Mouse (Mus musculus): ENCODE measurements around the gene Nol4l. TPM values are rescaled to one million over a fixed set of nuclear protein-coding genes. Genes with fewer than 3 reads are reported as not detected.

The Nol4l gene
- polyA plus RNA-seq, 1 experiment from 2014 or later: 8.5 TPM

GRCm38 (mm10) chr2:153445137-153446016 is 84.4 kb downstream of the Nol4l start:
- peaks cover 48% of the 10 kb centered on the region for H3K4me1 ChIP-seq
- H3K27me3 ChIP-seq: no peaks in the 10 kb centered on the region
- H3K27ac ChIP-seq: peak overlapping the region; percentile 90
- no peaks in the 10 kb centered on the region for H3K36me3 ChIP-seq
- peak overlapping the region; percentile 94 for H3K4me3 ChIP-seq
- WGBS: under 1% methylated on average over 57 of the region's 59 CpGs
- H3K9ac ChIP-seq: peak overlapping the region; percentile 54
- peak; percentile 15 for ATAC-seq (ENCODE audit: insufficient number of reproducible peaks, low FRiP score, low TSS enrichment, low read depth)
- peak overlapping the region; percentile 99 for H3K4me2 ChIP-seq
- H3K9me3 ChIP-seq: no peaks in the 10 kb centered on the region

DNA sequence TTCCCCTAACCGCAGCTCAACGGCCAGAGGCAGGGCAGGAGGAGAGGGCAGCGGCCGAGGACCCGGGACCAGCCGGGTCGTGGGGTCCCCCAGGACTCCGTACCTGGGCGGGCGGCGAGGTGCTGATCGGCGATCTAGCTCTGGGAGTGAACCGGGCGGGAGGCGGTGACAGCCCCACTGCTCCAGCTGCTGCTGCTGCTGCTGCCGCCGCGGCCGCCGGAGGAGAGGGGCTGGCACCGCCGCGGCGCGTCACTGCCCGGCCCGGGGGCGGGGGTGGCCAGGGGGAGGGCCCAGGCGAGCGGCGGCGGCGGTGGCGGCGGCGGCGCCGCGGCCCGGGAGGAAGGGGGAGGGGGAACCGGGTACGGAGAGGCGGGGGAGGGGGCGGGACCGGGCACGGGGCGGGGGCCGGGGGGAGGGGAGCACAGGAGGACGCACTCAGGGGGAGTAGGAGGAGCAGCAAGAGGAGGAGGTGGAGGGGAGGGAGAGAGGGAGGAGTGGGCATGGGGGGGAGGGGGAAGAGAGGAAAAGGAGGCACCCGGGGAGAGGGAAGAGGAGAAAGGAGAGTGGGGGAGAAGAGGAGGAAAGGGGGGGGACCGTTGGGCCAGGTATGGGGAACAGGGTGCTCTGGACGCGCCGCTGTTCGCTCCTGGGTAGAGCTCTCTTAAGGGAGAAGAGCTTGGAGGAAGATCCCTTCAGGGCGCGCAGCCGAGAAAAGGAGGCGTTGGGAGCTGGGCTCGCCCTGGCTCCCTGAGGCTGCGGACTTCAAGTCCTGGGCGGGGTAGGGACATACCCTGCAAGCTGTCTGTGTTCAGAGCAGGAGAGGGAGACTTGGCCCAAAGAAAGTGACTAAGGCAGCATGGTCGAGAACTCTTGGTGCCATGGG is 85.3 kb downstream of the Nol4l start:
- H3K36me3 ChIP-seq: no peaks in the 10 kb centered on the region
- peaks cover 53% of the 10 kb centered on the region for H3K4me1 ChIP-seq
- under 1% methylated on average over 30 of the region's 64 CpGs for WGBS
- H3K4me2 ChIP-seq: peak overlapping the region; percentile 99
- no peaks in the 10 kb centered on the region for H3K27me3 ChIP-seq
- ATAC-seq (ENCODE audit: insufficient number of reproducible peaks, low FRiP score, low TSS enrichment, low read depth): peak; percentile 71
- no peaks in the 10 kb centered on the region for H3K9me3 ChIP-seq
- peak overlapping the region; percentile 94 for H3K4me3 ChIP-seq
- H3K27ac ChIP-seq: peak overlapping the region; percentile 90
- peak overlapping the region; percentile 69 for H3K9ac ChIP-seq

DNA sequence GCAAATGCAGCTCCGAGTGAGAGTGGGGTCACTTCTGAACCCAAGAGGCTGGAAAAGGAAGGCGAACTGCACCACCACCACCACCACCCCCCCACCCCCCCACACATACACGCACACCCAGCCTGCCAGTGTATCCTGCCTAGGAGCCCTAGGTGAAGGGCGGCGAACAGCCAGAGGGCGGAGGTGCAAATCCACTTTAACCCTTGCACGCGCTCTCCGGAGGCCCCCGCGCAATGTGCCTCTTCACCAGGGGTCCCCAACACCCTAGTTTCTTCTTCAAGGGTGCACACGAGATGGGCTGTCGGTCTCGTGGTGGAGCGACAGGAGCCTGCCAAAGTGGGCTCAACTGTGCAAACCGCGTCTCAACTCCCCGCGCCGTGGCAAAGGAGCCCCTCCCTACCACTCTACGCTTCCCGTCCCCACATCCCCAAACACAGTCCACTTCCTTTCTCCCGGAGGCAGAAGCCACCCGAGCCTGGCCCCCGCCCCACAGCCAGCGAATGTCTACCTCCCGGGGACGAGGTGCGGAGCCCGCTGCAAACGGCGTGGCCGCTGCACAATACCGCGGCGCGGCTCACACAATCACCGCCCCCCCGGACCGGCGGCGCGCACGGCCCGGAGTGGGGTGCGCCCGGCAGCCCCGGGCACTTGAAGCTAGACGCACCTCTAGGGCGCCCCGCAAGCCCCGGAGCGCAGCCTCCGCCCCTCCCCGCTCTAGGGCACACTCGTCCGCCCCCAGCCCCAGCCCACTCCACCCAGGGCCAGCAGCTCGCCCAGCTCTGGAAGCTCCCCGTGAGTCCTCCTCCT is 86.1 kb downstream of the Nol4l start:
- no peaks in the 10 kb centered on the region for H3K9me3 ChIP-seq
- H3K4me2 ChIP-seq: peak overlapping the region; percentile 99
- WGBS: under 1% methylated on average over 59 of the region's 59 CpGs
- peak overlapping the region; percentile 94 for H3K4me3 ChIP-seq
- ATAC-seq (ENCODE audit: insufficient number of reproducible peaks, low FRiP score, low TSS enrichment, low read depth): peak; percentile 28
- peak overlapping the region; percentile 69 for H3K9ac ChIP-seq
- H3K36me3 ChIP-seq: no peaks in the 10 kb centered on the region
- H3K4me1 ChIP-seq: peaks cover 53% of the 10 kb centered on the region
- no peaks in the 10 kb centered on the region for H3K27me3 ChIP-seq
- H3K27ac ChIP-seq: peak overlapping the region; percentile 90

- Histone ChIP-seq H3K27ac (peak overlapping the region; percentile 90), H3K36me3 (no peaks in the 10 kb centered on the region), H3K27me3 (no peaks in the 10 kb centered on the region), H3K4me1 (peaks cover 60% of the 10 kb centered on the region), H3K9ac (0 out of 2 replicates have a peak overlapping the region, but pooled peaks have one; percentile 23), H3K4me2 (peak overlapping the region; percentile 99), H3K4me3 (peak overlapping the region; percentile 94), H3K9me3 (no peaks in the 10 kb centered on the region)
- WGBS: 20% methylated on average over 5 of the region's 5 CpGs
- no peak for ATAC-seq (ENCODE audit: insufficient number of reproducible peaks, low FRiP score, low TSS enrichment, low read depth)
Measured at GRCm38 (mm10) chr2:153442720-153443119, 87.1 kb downstream of the Nol4l start.

DNA sequence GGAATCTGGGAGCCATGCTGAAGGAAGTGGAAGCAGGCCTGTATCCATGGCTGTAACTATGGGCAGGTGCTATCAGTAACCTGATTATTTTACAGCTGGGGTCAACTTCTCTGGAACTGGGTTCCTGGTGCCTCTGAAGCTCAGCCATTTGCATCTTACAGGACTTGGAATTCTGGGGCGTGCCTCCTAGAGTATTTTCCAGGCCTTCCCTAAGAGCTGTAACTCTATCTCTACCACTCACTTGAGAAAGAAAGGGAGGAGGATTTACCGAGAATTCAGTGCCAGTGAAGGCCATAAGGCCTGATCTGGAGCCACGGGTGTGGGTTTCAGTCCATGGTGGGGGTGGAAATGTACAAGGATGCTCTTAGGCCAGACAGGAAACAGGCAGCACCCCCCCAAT is 88.5 kb downstream of the Nol4l start:
- H3K9ac ChIP-seq: no peak overlapping the region
- H3K4me2 ChIP-seq: peak overlapping the region; percentile 15
- no peak for ATAC-seq (ENCODE audit: insufficient number of reproducible peaks, low FRiP score, low TSS enrichment, low read depth)
- no peak overlapping the region for H3K4me3 ChIP-seq
- no peaks in the 10 kb centered on the region for H3K27me3 ChIP-seq
- peak overlapping the region; percentile 39 for H3K27ac ChIP-seq
- peaks cover 73% of the 10 kb centered on the region for H3K4me1 ChIP-seq
- no peaks in the 10 kb centered on the region for H3K36me3 ChIP-seq
- no peaks in the 10 kb centered on the region for H3K9me3 ChIP-seq
- WGBS: 36% methylated on average over 3 of the region's 3 CpGs

DNA sequence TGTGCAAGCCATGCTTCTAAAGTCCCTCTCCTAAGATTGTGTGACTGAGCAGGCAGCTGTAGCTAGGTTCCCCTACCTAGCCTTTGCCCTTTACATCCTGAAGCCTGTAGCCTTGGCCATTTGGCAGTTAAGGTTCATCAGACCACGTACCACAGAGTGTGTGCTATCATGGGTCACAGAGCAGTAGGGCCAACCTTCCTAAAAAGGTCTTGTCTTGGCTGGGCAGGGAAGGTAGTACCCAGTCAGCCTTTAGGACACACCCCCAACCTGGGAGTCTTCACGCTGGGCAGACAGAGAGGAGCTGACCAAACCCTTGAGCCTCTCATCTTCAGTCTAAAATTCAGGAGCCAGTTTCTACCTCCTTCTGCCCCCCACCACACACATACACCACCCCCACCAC is 89.0 kb downstream of the Nol4l start:
- H3K27ac ChIP-seq: peak overlapping the region; percentile 39
- H3K4me3 ChIP-seq: no peak overlapping the region
- H3K4me1 ChIP-seq: peaks cover 75% of the 10 kb centered on the region
- H3K4me2 ChIP-seq: no peak overlapping the region
- no peaks in the 10 kb centered on the region for H3K36me3 ChIP-seq
- ATAC-seq (ENCODE audit: insufficient number of reproducible peaks, low FRiP score, low TSS enrichment, low read depth): no peak
- 61% methylated on average over 2 of the region's 2 CpGs for WGBS
- no peaks in the 10 kb centered on the region for H3K9me3 ChIP-seq
- H3K9ac ChIP-seq: no peak overlapping the region
- no peaks in the 10 kb centered on the region for H3K27me3 ChIP-seq

DNA sequence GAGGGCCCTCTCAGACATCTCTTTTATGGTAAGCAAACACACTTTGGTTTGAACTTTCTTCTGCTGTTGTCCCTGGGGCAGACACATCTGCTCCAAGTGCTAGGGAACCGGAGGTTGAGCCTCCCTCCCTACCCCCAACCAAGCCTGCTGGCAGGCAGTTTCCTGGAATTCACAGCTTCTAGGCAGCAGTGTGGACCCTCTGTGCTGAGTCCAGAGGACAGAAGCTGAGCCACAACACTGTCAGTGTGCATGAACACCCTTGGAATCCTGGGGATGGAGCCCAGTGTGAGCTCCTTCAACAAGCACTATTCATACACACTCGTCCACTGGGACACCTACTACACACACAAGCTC is 92.5 kb downstream of the Nol4l start:
- peak overlapping the region; percentile 85 for H3K27ac ChIP-seq
- H3K4me1 ChIP-seq: peaks cover 80% of the 10 kb centered on the region
- H3K9me3 ChIP-seq: no peaks in the 10 kb centered on the region
- H3K27me3 ChIP-seq: no peaks in the 10 kb centered on the region
- H3K4me2 ChIP-seq: peak overlapping the region; percentile 15; the same call in 1 of the 2 replicates
- no peak for ATAC-seq (ENCODE audit: insufficient number of reproducible peaks, low FRiP score, low TSS enrichment, low read depth)
- H3K4me3 ChIP-seq: no peak overlapping the region
- H3K36me3 ChIP-seq: peaks cover 7% of the 10 kb centered on the region
- WGBS: 25% methylated on average over 2 of the region's 2 CpGs
- H3K9ac ChIP-seq: no peak overlapping the region

GRCm38 (mm10) chr2:153436641-153437305 is 93.0 kb downstream of the Nol4l start:
- Histone ChIP-seq H3K36me3 (peaks cover 12% of the 10 kb centered on the region), H3K4me2 (peak overlapping the region; percentile 15; the same call in 1 of the 2 replicates), H3K27ac (peak overlapping the region; percentile 85), H3K4me3 (no peak overlapping the region), H3K27me3 (no peaks in the 10 kb centered on the region), H3K9me3 (no peaks in the 10 kb centered on the region), H3K9ac (no peak overlapping the region), H3K4me1 (peaks cover 75% of the 10 kb centered on the region)
- no peak for ATAC-seq (ENCODE audit: insufficient number of reproducible peaks, low FRiP score, low TSS enrichment, low read depth)
- 21% methylated on average over 6 of the region's 6 CpGs for WGBS

- no peak overlapping the region for H3K9ac ChIP-seq
- ATAC-seq (ENCODE audit: insufficient number of reproducible peaks, low FRiP score, low TSS enrichment, low read depth): 0 out of 2 replicates have a peak, but pooled peaks have one; percentile 35
- H3K27ac ChIP-seq: peak overlapping the region; percentile 33
- H3K36me3 ChIP-seq: peaks cover 28% of the 10 kb centered on the region
- H3K4me2 ChIP-seq: no peak overlapping the region
- H3K9me3 ChIP-seq: no peaks in the 10 kb centered on the region
- no peak overlapping the region for H3K4me3 ChIP-seq
- H3K4me1 ChIP-seq: peaks cover 60% of the 10 kb centered on the region
- H3K27me3 ChIP-seq: no peaks in the 10 kb centered on the region
- WGBS: 37% methylated on average over 9 of the region's 9 CpGs
Measured at GRCm38 (mm10) chr2:153434880-153435831, 94.6 kb downstream of the Nol4l start.

- Histone ChIP-seq H3K4me2 (no peak overlapping the region), H3K9ac (no peak overlapping the region), H3K4me1 (peaks cover 59% of the 10 kb centered on the region), H3K9me3 (no peaks in the 10 kb centered on the region), H3K27me3 (no peaks in the 10 kb centered on the region), H3K4me3 (no peak overlapping the region), H3K27ac (0 out of 2 replicates have a peak overlapping the region, but pooled peaks have one; percentile 7), H3K36me3 (peaks cover 34% of the 10 kb centered on the region)
- WGBS: 39% methylated on average over 3 of the region's 3 CpGs
- ATAC-seq (ENCODE audit: insufficient number of reproducible peaks, low FRiP score, low TSS enrichment, low read depth): no peak
Measured at GRCm38 (mm10) chr2:153433859-153434258, 95.9 kb downstream of the Nol4l start.

Data from limb, embryonic 15.5 days (tissue).